Mouse (Mus musculus) forebrain, embryonic 11.5 days (tissue): ENCODE measurements around the gene Exph5. TPM values are rescaled to one million over a fixed set of nuclear protein-coding genes. Genes with fewer than 3 reads are reported as not detected.

Source experiments
- ATAC-seq: fragments of 200-750 bp; cut with Nextera tagmentation; replicated peaks from 2 replicates; pipeline ENCODE4 v1.8.0; 2017; ENCODE audit warnings: moderate TSS enrichment; ENCODE audit not compliant: low FRiP score
- DNase-seq: peaks from one replicate; pipeline ENCODE4 v3.0.0-alpha.2; 2017; ENCODE audit warnings: low spot score
- H3K27ac ChIP-seq: fragments of 300-500 bp; sonication (generic); 2 replicates; pipeline ENCODE4 v1.5.1; 2014; ENCODE audit warnings: low read depth, low read length
- H3K27me3 ChIP-seq: fragments of 300-500 bp; sonication (generic); 2 replicates; pipeline ENCODE4 v1.6.1; 2014; ENCODE audit warnings: mild to moderate bottlenecking, low read length, mixed read lengths; ENCODE audit not compliant: control insufficient read depth, insufficient read depth
- H3K36me3 ChIP-seq: fragments of 300-500 bp; sonication (generic); 2 replicates; pipeline ENCODE4 v1.6.1; 2014; ENCODE audit warnings: mild to moderate bottlenecking, low read length, moderate library complexity, mixed read lengths; ENCODE audit not compliant: control insufficient read depth, insufficient read depth
- H3K4me1 ChIP-seq: fragments of 300-500 bp; sonication (generic); replicated peaks from 2 replicates; pipeline ENCODE4 v1.6.1; 2014; ENCODE audit warnings: low read length, mixed read lengths; ENCODE audit not compliant: control insufficient read depth, insufficient read depth
- H3K4me2 ChIP-seq: fragments of 300-500 bp; sonication (generic); 2 replicates; pipeline ENCODE4 v1.6.1; 2014; ENCODE audit warnings: low read depth, mild to moderate bottlenecking, low read length, moderate library complexity, mixed read lengths; ENCODE audit not compliant: severe bottlenecking
- H3K4me3 ChIP-seq: fragments of 300-500 bp; sonication (generic); 2 replicates; pipeline ENCODE4 v1.5.1; 2014; ENCODE audit warnings: low read depth, low read length
- H3K9ac ChIP-seq: fragments of 300-500 bp; sonication (generic); 2 replicates; pipeline ENCODE4 v1.6.1; 2014; ENCODE audit warnings: low read length
- H3K9me3 ChIP-seq: fragments of 300-500 bp; sonication (generic); 2 replicates; pipeline ENCODE4 v1.6.1; 2016; ENCODE audit warnings: low read length, mixed read lengths; ENCODE audit not compliant: control insufficient read depth
- WGBS: fragments of 180-500 bp; shearing (Covaris S2); extraction: QIAGEN DNeasy Blood & Tissue Kit; methylation state at CpG from one replicate; pipeline ENCODE4 v1.1.7; 2014; 5-methylcytosine and 5-hydroxymethylcytosine counted together
- polyA plus RNA-seq: library from polyadenylated mRNA; unstranded; fragments of >200 nt; fragmentation: Nextera tagmentation; extraction: Ambion mirVana; gene quantifications from 2 replicates; pipeline ENCODE4 v1.2.1, GENCODE M21; 2014

Exph5 gene
- polyA plus RNA-seq, 1 experiment from 2014 or later = 0.64 TPM

- no peaks in the 10 kb centered on the region for H3K4me1 ChIP-seq
- H3K4me2 ChIP-seq = no peak overlapping the region
- WGBS = 88% methylated on average over 4 of the region's 4 CpGs
- H3K9me3 ChIP-seq = no peaks in the 10 kb centered on the region
- ATAC-seq (no peak), DNase-seq (no peak)
- H3K9ac ChIP-seq = no peak overlapping the region
- H3K4me3 ChIP-seq = no peak overlapping the region
- H3K36me3 ChIP-seq = no peaks in the 10 kb centered on the region
- H3K27me3 ChIP-seq = no peaks in the 10 kb centered on the region
- H3K27ac ChIP-seq = no peak overlapping the region
Measured at GRCm38 (mm10) chr9:53400696-53401095, 99.2 kb downstream of the Exph5 start.

DNA sequence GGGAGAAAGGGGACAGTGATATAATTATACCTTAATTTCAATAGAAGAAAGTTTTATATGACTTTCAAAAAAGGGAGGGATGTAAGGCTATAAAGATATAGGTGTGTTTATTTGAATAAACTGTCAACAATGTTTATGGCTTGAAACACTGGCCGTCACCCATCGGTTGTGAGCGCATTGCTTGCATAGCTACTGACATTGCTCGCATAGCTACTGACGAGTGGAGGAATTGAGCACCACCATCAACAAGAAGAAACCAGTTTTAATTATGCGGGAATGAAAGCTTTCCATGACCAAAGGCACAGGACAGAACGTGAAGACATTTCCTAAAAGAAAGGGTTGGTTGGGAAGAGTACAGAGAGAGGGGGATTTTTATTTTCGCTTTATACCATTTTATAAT is 99.7 kb downstream of the Exph5 start:
- H3K4me2 ChIP-seq = no peak overlapping the region
- no peaks in the 10 kb centered on the region for H3K4me1 ChIP-seq
- H3K36me3 ChIP-seq = no peaks in the 10 kb centered on the region
- no peak overlapping the region for H3K27ac ChIP-seq
- no peaks in the 10 kb centered on the region for H3K9me3 ChIP-seq
- ATAC-seq (no peak), DNase-seq (no peak)
- H3K9ac ChIP-seq = no peak overlapping the region
- 90% methylated on average over 8 of the region's 8 CpGs for WGBS
- H3K4me3 ChIP-seq = no peak overlapping the region
- H3K27me3 ChIP-seq = no peaks in the 10 kb centered on the region

GRCm38 (mm10) chr9:53402291-53402711 is 100.8 kb downstream of the Exph5 start, which contains the start of gene 4930550C14Rik:
4930550C14Rik (plus strand) TSS chr9:53402325.
- Histone ChIP-seq H3K36me3 (no peaks in the 10 kb centered on the region), H3K9ac (no peak within 1 kb of the TSS), H3K4me1 (no peaks in the 10 kb centered on the region), H3K4me2 (no peak within 1 kb of the TSS), H3K9me3 (no peaks in the 10 kb centered on the region), H3K27me3 (no peaks in the 10 kb centered on the region), H3K4me3 (no peak within 1 kb of the TSS), H3K27ac (no peak within 1 kb of the TSS)
- 28% methylated on average over 11 of the region's 11 CpGs for whole genome bisulfite sequencing
- ATAC-seq = no peak
- no peak for DNase-seq

DNA sequence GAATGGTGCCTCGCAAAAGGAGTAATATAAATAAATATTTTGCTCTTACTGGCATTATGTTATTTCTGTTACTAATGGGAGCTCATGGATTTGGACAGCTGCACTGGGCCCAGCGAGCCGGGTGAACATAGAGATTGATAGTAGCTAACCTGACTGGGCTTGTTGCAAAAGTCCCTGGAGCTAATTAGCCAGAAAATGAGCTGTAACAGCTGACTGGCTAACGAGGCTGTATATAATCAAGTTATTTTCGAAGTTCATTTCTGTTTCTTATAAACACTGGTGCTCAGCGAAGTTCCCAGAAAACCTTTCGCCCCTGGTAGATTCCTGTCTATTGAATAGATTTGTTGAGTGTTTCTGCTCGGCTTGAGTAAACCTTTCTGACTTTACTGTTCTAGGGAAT is 101.5 kb downstream of the Exph5 start:
- Histone ChIP-seq H3K27me3 (no peaks in the 10 kb centered on the region), H3K36me3 (no peaks in the 10 kb centered on the region), H3K4me3 (no peak overlapping the region), H3K9ac (no peak overlapping the region), H3K27ac (no peak overlapping the region), H3K4me1 (no peaks in the 10 kb centered on the region), H3K9me3 (no peaks in the 10 kb centered on the region), H3K4me2 (no peak overlapping the region)
- DNase-seq (no peak), ATAC-seq (no peak)
- 59% methylated on average over 8 of the region's 8 CpGs for WGBS

- Histone ChIP-seq H3K27ac (no peak overlapping the region), H3K4me2 (no peak overlapping the region)
- DNase-seq = no peak
Measured at GRCm38 (mm10) chr9:53404050-53404752, 102.7 kb downstream of the Exph5 start.

DNA sequence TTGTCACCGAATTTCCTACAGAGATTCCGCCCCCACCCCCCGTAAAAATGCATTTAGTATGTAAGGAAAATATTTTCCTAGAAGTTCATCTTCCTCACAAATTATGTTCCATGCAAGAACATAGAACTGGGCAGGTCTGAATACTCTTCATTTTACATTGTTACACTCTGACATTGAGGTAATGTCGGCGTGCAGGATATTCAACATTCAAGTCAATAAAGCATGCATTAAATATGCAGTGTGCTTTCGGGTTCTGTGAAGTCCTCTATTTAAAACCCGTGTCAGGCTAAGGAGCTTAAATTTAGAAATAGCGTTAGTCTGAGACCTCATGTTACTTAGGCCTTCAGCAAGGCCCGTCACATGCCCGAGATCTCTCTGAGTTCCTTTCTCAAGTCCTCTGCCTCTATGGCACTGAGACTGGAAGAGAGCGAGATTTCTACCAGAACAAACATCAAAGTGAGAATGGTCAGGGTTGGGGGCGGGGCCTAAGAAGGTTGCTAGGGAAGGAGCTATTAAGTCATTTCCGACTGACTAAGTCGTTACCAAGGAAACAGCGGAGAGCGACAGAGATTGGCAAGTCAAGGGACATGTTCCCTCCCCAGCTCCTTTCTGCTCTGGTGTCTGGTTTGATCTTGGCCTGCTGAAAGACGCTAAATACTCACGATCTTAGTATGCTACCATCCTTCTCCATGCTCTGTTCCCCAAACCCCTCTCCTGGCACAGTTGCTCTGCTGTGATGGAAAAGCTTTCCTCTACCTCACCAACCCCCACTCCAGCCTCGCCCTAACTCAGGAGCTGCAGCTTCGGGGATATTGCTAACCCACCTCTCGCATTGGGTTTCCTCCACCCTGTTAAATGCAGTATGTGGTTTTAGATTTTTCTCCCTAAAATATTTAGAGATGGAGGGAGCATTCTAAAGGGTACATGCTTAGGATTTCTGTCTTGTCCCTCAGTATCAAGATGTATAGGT is 103.6 kb downstream of the Exph5 start:
- no peak overlapping the region for H3K27ac ChIP-seq
- WGBS = 30% methylated on average over 21 of the region's 21 CpGs
- peak overlapping the region; percentile 38 for H3K4me2 ChIP-seq
- no peaks in the 10 kb centered on the region for H3K9me3 ChIP-seq
- no peaks in the 10 kb centered on the region for H3K36me3 ChIP-seq
- DNase-seq = peak; percentile 82
- H3K4me3 ChIP-seq = peak overlapping the region; percentile 12
- H3K27me3 ChIP-seq = no peaks in the 10 kb centered on the region
- peak; percentile 89 for ATAC-seq
- no peaks in the 10 kb centered on the region for H3K4me1 ChIP-seq
- peak overlapping the region; percentile 30 for H3K9ac ChIP-seq

More at GRCm38 (mm10) chr9:53404050-53404752, 102.7 kb downstream of the Exph5 start:
- Histone ChIP-seq H3K9me3 (no peaks in the 10 kb centered on the region), H3K36me3 (no peaks in the 10 kb centered on the region), H3K4me1 (no peaks in the 10 kb centered on the region), H3K9ac (no peak overlapping the region), H3K27me3 (no peaks in the 10 kb centered on the region), H3K4me3 (no peak overlapping the region)
- ATAC-seq = no peak
- WGBS = 87% methylated on average over 6 of the region's 6 CpGs

DNA sequence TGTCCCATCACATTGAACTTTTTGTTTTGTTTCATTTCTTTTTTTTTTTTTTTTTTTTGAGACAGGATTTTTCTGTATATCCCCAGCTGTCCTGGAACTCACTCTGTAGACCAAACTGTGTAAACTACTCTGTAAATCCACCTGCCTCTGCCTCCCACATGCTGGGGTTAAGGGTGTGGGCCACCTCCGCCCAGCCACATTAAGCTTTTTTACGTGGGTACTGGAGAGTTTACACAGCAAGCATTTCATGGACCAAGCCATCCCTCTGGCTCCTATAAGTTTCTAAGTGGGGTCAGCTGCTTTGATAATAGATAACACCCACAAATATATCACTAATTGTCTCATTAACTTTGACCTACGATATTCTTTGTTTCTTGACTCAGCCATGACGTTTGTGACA is 107.1 kb downstream of the Exph5 start:
- no peak overlapping the region for H3K4me3 ChIP-seq

DNA sequence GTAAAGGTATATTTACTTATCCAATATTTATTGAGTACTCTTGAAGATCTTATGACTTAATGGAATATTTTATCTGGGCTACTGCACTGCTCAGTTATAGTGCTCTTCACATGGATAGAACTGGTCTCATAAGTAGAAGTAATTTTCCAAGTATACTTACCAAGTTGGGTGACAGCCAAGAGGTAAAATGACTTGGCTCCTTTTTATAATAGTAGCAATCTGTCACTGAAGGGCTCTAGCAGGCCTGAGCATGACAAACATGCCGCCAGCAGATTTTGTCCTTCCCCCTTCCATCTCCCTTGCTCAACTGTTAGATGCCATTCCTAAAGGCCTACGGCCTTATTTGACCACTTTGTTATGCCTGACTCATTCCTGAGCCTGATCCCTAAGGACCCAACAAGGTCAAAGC is 107.5 kb downstream of the Exph5 start:
- Histone ChIP-seq H3K4me3 (no peak overlapping the region), H3K9me3 (no peaks in the 10 kb centered on the region), H3K27me3 (no peaks in the 10 kb centered on the region), H3K4me2 (no peak overlapping the region), H3K36me3 (no peaks in the 10 kb centered on the region), H3K4me1 (no peaks in the 10 kb centered on the region), H3K9ac (no peak overlapping the region), H3K27ac (no peak overlapping the region)
- ATAC-seq (no peak), DNase-seq (no peak)
- 90% methylated on average over 2 of the region's 2 CpGs for WGBS

More for the DNA sequence above, 107.1 kb downstream of the Exph5 start:
- WGBS = 86% methylated on average over 4 of the region's 4 CpGs
- ATAC-seq = no peak
- no peak for DNase-seq
- Histone ChIP-seq H3K36me3 (no peaks in the 10 kb centered on the region), H3K4me1 (no peaks in the 10 kb centered on the region), H3K27ac (no peak overlapping the region), H3K27me3 (no peaks in the 10 kb centered on the region), H3K4me2 (no peak overlapping the region), H3K9me3 (no peaks in the 10 kb centered on the region), H3K9ac (no peak overlapping the region)
